Mouse (Mus musculus) forebrain, embryonic 11.5 days (tissue): ENCODE measurements around the gene Tpst2. TPM values are rescaled to one million over a fixed set of nuclear protein-coding genes. Genes with fewer than 3 reads are reported as not detected.
"Not testable (repeated sequence)": the region's sequence is repeated elsewhere in the genome, so short reads cannot be mapped to it uniquely, and the experiment has no call there.

Experiments used
- ATAC-seq: fragments of 200-750 bp; cut with Nextera tagmentation; replicated peaks from 2 replicates; pipeline ENCODE4 v1.8.0; 2017; ENCODE audit warnings: moderate TSS enrichment; ENCODE audit not compliant: low FRiP score
- DNase-seq: peaks from one replicate; pipeline ENCODE4 v3.0.0-alpha.2; 2017; ENCODE audit warnings: low spot score
- H3K27ac ChIP-seq: fragments of 300-500 bp; sonication (generic); 2 replicates; pipeline ENCODE4 v1.5.1; 2014; ENCODE audit warnings: low read depth, low read length
- H3K27me3 ChIP-seq: fragments of 300-500 bp; sonication (generic); 2 replicates; pipeline ENCODE4 v1.6.1; 2014; ENCODE audit warnings: mild to moderate bottlenecking, low read length, mixed read lengths; ENCODE audit not compliant: control insufficient read depth, insufficient read depth
- H3K36me3 ChIP-seq: fragments of 300-500 bp; sonication (generic); 2 replicates; pipeline ENCODE4 v1.6.1; 2014; ENCODE audit warnings: mild to moderate bottlenecking, low read length, moderate library complexity, mixed read lengths; ENCODE audit not compliant: control insufficient read depth, insufficient read depth
- H3K4me1 ChIP-seq: fragments of 300-500 bp; sonication (generic); replicated peaks from 2 replicates; pipeline ENCODE4 v1.6.1; 2014; ENCODE audit warnings: low read length, mixed read lengths; ENCODE audit not compliant: control insufficient read depth, insufficient read depth
- H3K4me2 ChIP-seq: fragments of 300-500 bp; sonication (generic); 2 replicates; pipeline ENCODE4 v1.6.1; 2014; ENCODE audit warnings: low read depth, mild to moderate bottlenecking, low read length, moderate library complexity, mixed read lengths; ENCODE audit not compliant: severe bottlenecking
- H3K4me3 ChIP-seq: fragments of 300-500 bp; sonication (generic); 2 replicates; pipeline ENCODE4 v1.5.1; 2014; ENCODE audit warnings: low read depth, low read length
- H3K9ac ChIP-seq: fragments of 300-500 bp; sonication (generic); 2 replicates; pipeline ENCODE4 v1.6.1; 2014; ENCODE audit warnings: low read length
- H3K9me3 ChIP-seq: fragments of 300-500 bp; sonication (generic); 2 replicates; pipeline ENCODE4 v1.6.1; 2016; ENCODE audit warnings: low read length, mixed read lengths; ENCODE audit not compliant: control insufficient read depth
- WGBS: fragments of 180-500 bp; shearing (Covaris S2); extraction: QIAGEN DNeasy Blood & Tissue Kit; methylation state at CpG from one replicate; pipeline ENCODE4 v1.1.7; 2014; 5-methylcytosine and 5-hydroxymethylcytosine counted together
- polyA plus RNA-seq: library from polyadenylated mRNA; unstranded; fragments of >200 nt; fragmentation: Nextera tagmentation; extraction: Ambion mirVana; gene quantifications from 2 replicates; pipeline ENCODE4 v1.2.1, GENCODE M21; 2014

Gene Tpst2
- polyA plus RNA-seq, 1 experiment from 2014 or later, result 30.9 TPM

- no peak overlapping the region for H3K4me2 ChIP-seq
- WGBS, result 93% methylated on average over 6 of the region's 6 CpGs
- no peaks in the 10 kb centered on the region for H3K4me1 ChIP-seq
- H3K4me3 ChIP-seq, result no peak overlapping the region
- no peaks in the 10 kb centered on the region for H3K36me3 ChIP-seq
- no peak overlapping the region for H3K9ac ChIP-seq
- H3K27me3 ChIP-seq, result no peaks in the 10 kb centered on the region
- DNase-seq (no peak), ATAC-seq (no peak)
- no peaks in the 10 kb centered on the region for H3K9me3 ChIP-seq
- no peak overlapping the region for H3K27ac ChIP-seq
Observed at GRCm38 (mm10) chr5:112300721-112301308, 24.3 kb downstream of the Tpst2 start.

- Histone ChIP-seq H3K4me1 (no peaks in the 10 kb centered on the region), H3K27me3 (no peaks in the 10 kb centered on the region), H3K27ac (no peak overlapping the region), H3K36me3 (no peaks in the 10 kb centered on the region), H3K9ac (no peak overlapping the region), H3K9me3 (no peaks in the 10 kb centered on the region), H3K4me3 (no peak overlapping the region), H3K4me2 (no peak overlapping the region)
- 81% methylated on average over 4 of the region's 4 CpGs for WGBS
- DNase-seq (no peak), ATAC-seq (no peak)
Observed at GRCm38 (mm10) chr5:112301694-112302093, 25.2 kb downstream of the Tpst2 start.

DNA sequence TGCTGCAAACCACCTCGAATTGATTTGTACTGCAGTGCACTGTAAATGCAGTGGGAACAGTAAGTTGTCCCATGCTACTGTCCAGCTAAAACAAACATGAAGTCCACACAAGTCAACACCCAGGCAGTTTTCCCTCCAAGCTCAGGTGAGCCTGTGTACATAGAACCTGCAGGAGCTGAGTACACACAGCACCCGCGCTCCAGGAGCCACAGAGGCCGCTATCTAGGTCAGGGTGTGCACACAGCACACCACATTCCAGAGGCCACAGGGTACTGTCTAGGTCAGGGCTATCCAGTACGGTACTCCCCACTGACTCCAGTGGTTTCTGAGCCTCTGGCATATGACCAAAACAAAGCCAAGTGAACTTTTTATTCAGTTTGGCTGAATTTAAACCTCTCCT lies 25.8 kb downstream of the Tpst2 start:
- H3K9ac ChIP-seq, result no peak overlapping the region
- H3K4me3 ChIP-seq, result no peak overlapping the region
- no peak for DNase-seq
- H3K4me2 ChIP-seq, result no peak overlapping the region
- H3K36me3 ChIP-seq, result no peaks in the 10 kb centered on the region
- H3K4me1 ChIP-seq, result no peaks in the 10 kb centered on the region
- H3K27me3 ChIP-seq, result no peaks in the 10 kb centered on the region
- ATAC-seq, result no peak
- H3K27ac ChIP-seq, result no peak overlapping the region
- H3K9me3 ChIP-seq, result no peaks in the 10 kb centered on the region
- WGBS, result 87% methylated on average over 5 of the region's 5 CpGs

GRCm38 (mm10) chr5:112305842-112306241 lies 29.4 kb downstream of the Tpst2 start:
- Histone ChIP-seq H3K9me3 (no peaks in the 10 kb centered on the region), H3K9ac (no peak overlapping the region), H3K27me3 (no peaks in the 10 kb centered on the region), H3K4me3 (no peak overlapping the region), H3K4me1 (no peaks in the 10 kb centered on the region), H3K36me3 (no peaks in the 10 kb centered on the region; the same call in 1 of the 2 replicates), H3K4me2 (no peak overlapping the region), H3K27ac (no peak overlapping the region)
- no peak for ATAC-seq
- DNase-seq, result no peak
- WGBS, result 75% methylated on average over 5 of the region's 5 CpGs

DNA sequence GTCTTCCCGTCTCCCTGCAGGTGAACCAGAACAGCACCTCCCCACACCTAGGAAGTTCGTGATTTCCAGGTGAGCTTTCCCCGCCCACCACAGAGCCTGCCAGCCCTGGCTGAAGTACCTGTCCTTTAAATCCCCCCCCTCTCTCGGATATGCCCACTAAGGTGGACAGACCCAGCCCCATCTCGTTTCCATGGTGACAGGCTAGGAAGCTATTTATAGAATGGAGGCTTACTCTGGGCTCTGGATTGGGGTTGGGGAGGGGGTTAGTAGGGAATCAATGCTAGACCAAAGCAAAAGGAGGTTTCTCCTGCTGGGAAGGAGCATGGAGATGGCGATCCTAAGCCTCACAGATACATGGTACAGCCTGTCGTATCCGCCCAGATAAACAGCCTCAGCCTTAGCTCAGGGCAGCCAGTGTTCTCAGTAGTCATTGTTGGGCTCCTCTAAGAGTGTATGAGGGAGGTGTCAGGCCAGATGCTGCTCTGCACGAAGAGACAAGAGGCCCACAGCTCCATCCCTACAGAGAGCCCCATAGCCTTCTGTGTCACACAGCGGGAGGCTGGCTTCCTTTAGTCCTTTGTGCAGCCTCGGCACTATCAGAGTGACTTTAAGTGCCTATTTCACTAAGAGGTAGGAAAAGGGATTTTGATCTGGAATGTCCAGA lies 36.9 kb downstream of the Tpst2 start:
- WGBS, result 58% methylated on average over 11 of the region's 11 CpGs
- ATAC-seq, result no peak
- DNase-seq, result no peak
- H3K9ac ChIP-seq, result no peak overlapping the region
- H3K27ac ChIP-seq, result no peak overlapping the region
- H3K4me2 ChIP-seq, result no peak overlapping the region
- H3K36me3 ChIP-seq, result no peaks in the 10 kb centered on the region; the same call in 1 of the 2 replicates
- H3K9me3 ChIP-seq, result no peaks in the 10 kb centered on the region
- H3K4me3 ChIP-seq, result no peak overlapping the region
- H3K27me3 ChIP-seq, result no peaks in the 10 kb centered on the region
- H3K4me1 ChIP-seq, result no peaks in the 10 kb centered on the region; the same call in 1 of the 2 replicates

- no peaks in the 10 kb centered on the region; the same call in 1 of the 2 replicates for H3K36me3 ChIP-seq
- 70% methylated on average over 5 of the region's 5 CpGs for WGBS
- H3K9me3 ChIP-seq, result no peaks in the 10 kb centered on the region
- no peaks in the 10 kb centered on the region for H3K27me3 ChIP-seq
- no peaks in the 10 kb centered on the region; the same call in 1 of the 2 replicates for H3K4me1 ChIP-seq
- DNase-seq (no peak), ATAC-seq (no peak)
- H3K9ac ChIP-seq, result no peak overlapping the region
- H3K4me3 ChIP-seq, result no peak overlapping the region
- H3K4me2 ChIP-seq, result no peak overlapping the region
- no peak overlapping the region for H3K27ac ChIP-seq
Observed at GRCm38 (mm10) chr5:112316468-112316867, 40.0 kb downstream of the Tpst2 start.

GRCm38 (mm10) chr5:112317328-112317727 lies 40.8 kb downstream of the Tpst2 start:
- Histone ChIP-seq H3K27ac (no peak overlapping the region), H3K9me3 (no peaks in the 10 kb centered on the region), H3K4me1 (no peaks in the 10 kb centered on the region; the same call in 1 of the 2 replicates), H3K4me3 (no peak overlapping the region), H3K9ac (no peak overlapping the region), H3K36me3 (no peaks in the 10 kb centered on the region; the same call in 1 of the 2 replicates), H3K27me3 (no peaks in the 10 kb centered on the region), H3K4me2 (no peak overlapping the region)
- ATAC-seq (no peak), DNase-seq (no peak)
- 75% methylated on average over 5 of the region's 5 CpGs for WGBS

- 70% methylated on average over 2 of the region's 2 CpGs for WGBS
- not testable (repeated sequence) for H3K9me3 ChIP-seq, H3K4me2 ChIP-seq, H3K36me3 ChIP-seq, H3K27ac ChIP-seq, H3K27me3 ChIP-seq, H3K9ac ChIP-seq, ATAC-seq, H3K4me1 ChIP-seq, H3K4me3 ChIP-seq, DNase-seq
Observed at GRCm38 (mm10) chr5:112319343-112319742, 42.9 kb downstream of the Tpst2 start.

DNA sequence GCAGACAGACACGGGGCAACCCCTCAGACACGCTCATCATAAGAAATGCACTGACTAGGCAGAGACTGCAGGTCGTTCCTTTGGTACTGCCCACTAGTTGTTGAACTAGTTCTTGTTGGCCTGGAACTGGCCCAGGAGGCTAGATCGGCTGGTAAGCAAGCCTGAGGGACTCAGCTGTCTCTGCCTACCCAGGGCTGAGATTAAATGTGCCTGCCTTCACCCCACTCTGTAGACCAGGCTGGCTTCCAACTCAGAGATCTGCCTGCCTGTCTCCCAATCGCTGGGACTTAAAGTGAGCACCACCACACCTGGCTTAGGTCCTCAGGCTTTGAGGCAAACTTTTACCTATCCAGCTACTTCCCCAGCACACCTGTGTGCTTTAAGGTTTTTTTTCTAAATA lies 43.9 kb downstream of the Tpst2 start:
- H3K36me3 ChIP-seq, result no peaks in the 10 kb centered on the region

More for the DNA sequence above, 43.9 kb downstream of the Tpst2 start:
- DNase-seq (no peak), ATAC-seq (no peak)
- H3K27ac ChIP-seq, result no peak overlapping the region
- H3K4me1 ChIP-seq, result no peaks in the 10 kb centered on the region
- no peaks in the 10 kb centered on the region for H3K9me3 ChIP-seq
- H3K4me2 ChIP-seq, result no peak overlapping the region
- H3K4me3 ChIP-seq, result no peak overlapping the region
- no peaks in the 10 kb centered on the region for H3K27me3 ChIP-seq
- no peak overlapping the region for H3K9ac ChIP-seq
- 72% methylated on average over 5 of the region's 5 CpGs for WGBS
